Mouse (Mus musculus) ES-CJ7 (cell line): ENCODE measurements at regions not wholly inside any gene's neighbourhood (a gene's known extent, or its start where the extent isn't known, plus 50 kb on each side); places are given as distances from the start of the nearest gene placed in this dataset.
"Not testable (repeated sequence)": the region's sequence is repeated elsewhere in the genome, so short reads cannot be mapped to it uniquely, and the experiment has no call there.

ENCODE experiments used
- DNase-seq: peaks from one replicate; pipeline ENCODE4 v3.0.0; 2011; ENCODE audit warnings: low read depth, low spot score

DNA sequence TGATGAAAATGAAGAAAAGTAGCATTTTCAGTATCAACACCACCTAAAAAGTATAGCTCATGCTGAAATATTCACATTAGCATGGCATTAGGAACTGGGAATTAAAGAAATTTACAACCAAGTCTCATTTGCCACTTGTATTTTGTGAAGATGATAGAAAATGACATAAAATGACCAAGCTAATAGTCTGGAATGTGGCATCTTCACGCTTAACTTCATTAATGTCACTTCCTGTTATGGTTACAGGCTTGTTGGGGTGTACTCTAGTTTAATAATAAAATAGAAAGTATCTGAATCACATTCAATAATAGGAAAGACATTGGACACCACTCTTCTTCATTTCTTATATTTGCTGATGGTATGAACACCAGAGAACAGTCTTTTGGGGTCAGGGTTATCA is 167.1 kb downstream of the Pcdh17 start:
- DNase-seq: no peak

DNA sequence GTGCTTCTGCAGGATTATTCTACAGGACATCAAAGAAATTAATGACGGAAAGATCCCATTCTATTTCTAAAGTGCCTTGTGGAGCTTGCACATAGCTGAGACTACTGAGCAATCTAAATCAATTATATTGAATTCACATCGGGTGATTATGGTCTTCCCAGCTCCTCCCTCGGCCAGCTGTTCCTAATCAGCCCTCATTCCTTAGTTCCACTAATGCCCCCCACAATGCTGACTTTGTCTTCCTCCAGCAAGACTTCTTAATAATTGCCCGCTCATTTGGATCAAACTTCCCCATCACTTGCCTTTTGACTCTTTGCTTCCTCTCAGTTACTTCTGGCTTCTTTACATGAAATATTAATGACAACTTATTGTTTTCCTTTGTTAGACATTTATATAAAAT is 169.2 kb downstream of the Pcdh17 start:
- no peak for DNase-seq

DNA sequence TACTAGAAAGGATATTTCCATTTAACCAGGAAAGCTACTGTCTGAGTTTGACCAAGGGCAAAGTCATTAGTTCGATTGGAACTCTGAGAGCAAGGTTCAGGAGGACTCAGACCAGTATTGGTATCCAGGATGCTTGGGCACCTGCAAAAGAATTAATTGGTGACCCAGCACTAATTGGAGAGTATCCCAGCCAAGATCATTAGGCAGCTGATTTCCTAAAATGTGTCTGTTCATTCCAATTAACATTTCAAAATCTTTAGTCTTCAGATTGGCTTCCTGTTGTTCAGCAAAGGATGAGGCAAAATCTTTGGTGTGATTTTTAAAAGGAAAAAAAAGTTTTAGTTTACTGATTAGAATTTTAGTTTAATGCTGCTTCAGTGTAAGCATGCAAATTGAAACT is 201.7 kb downstream of the Pcdh17 start:
- no peak for DNase-seq

DNA sequence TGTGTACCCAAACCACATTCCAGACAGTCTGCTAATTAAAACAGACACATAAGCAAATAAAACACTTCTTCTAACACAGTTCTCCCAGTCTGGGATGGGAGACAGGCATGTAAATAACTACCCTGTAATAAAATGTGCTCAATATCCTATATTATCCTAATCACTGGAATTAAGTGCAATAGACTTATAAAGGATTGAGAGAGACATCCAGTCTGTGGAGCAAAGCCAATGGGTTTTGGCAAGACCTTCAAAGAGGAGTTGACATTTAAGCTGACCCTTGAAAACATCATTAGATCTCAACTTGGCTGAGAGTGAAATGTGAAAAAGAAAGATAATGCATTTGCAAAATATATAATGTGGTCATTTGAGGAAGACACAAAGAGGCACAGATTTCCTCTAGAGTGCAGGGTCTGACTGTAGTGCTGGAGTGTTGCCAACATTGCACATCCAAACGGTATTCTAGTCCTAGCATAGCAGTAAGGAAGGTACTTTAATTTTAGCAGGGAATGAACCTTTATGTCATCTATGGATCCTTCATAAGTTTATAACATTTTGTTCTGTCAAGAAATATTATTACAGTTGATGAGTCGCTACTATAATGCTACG is 202.7 kb downstream of the Pcdh17 start:
- no peak for DNase-seq

DNA sequence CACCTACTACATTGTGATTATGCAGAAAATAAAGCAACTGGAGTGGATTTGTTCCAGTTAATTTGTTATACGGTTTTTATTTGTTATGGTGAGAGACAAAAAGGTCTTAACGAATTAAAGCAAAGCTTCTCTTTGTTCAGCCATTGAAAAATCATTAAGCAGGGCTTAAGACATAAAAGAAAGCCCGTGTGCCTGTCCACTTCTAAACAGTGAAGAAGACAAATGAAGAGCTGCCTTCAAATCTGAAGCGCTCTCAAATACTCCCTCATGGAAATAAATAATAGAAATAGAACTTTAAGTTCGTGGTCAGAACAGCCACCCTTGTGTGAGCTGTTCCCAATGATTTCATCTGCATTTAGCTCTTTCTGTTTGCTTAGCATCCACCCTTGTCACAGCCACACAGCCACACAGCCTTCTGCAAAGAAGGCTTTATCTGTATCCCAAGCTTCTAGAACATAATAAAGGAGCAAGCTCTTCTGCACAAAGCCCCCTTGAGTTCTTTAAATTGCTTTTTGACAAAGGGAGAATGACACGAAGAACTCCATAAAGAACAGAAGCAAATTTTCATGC is 215.9 kb downstream of the Pcdh17 start:
- no peak for DNase-seq

DNA sequence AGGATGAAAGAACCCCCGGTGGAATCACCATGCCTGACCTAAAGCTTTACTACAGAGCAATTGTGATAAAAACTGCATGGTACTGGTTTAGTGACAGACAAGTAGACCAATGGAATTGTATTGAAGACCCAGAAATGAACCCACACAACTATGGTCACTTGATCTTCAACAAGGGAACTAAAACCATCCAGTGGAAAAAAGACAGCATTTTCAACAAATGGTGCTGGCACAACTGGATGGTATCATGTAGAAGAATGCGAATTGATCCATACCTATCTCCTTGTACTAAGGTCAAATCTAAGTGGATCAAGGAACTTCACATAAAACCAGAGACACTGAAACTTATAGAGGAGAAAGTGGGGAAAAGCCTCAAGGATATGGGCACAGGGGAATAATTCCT is 224.3 kb downstream of the Pcdh17 start:
- not testable (repeated sequence) for DNase-seq

DNA sequence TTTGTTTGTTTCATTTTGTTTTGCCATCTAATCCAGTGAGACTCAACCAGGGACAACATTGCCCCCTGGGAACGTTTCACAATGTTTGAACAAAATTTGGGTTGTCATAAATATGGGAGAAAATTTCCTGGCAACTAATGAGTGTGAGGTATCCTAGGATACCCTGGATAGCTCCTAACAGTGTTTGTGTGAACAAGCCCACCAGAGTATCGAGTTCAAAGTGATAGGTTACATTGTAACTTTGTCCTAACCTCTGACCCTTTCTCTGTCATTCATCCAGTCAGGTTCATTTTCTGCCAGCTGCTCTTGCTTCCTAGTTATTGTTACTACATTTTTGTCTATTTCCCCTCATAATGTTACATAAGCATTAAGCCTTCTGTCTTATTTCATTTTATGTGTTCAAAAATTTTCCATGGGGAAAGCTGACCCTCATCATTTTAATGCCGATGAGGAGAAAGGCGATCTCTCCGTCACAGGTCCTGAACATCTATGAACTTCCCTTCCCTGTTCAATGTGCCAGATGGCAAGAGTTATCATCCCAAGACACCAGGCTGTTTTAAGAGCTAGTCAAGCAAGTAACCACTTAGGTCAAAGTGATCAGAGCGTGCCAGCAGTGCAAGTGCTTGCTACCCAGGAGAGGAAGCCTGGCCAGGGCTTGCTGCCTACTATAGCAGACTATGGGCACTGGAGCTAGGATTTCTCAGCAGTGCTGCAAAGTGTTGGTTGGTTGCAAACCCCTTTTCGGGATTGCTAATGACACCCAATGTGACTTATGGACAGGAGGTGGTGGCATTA is 228.5 kb downstream of the Pcdh17 start:
- DNase-seq: no peak

DNA sequence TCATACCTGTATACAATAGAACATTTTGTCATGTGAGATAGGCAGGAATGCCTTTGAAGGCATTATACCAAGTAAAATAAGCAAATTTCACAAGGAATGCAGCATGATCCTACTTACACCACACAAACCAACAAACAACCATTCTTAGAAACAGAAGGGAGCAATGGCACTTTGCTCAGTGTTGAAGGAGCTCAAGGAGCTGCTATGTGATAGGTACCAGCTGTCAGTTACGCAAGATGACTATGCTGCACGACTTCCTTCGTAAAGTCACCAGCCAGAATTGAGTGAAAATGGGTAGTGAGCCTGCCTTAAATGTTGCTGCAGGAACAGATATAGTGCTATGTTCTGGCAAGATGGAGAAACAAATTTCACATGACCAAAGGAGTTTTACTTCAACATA is 243.5 kb downstream of the Pcdh17 start:
- DNase-seq: no peak

DNA sequence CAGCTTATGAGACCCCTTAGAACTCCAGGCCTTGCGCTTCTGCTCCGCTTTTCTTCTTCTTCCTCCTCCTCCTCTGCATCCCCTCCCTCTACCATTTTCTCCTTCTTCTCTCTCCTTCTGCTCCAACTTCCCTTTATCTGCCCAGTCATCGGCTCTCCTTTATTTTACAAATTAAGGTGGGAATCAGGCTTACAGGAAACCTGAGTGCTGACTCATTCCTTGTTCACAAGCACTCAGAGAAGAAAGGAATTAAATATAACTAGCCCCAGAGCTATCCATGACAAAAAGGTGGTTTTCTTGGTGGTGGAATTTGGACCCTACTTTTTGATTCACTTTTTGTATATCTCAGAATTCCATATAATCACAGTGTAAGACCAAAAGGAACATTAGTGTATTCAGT is 247.4 kb downstream of the Pcdh17 start:
- peak; percentile 7 for DNase-seq
